Mouse (Mus musculus): Measurements from ENCODE around the gene Nol4l. TPM values are rescaled to one million over a fixed set of nuclear protein-coding genes. Genes with fewer than 3 reads are reported as not detected.

Gene Nol4l
- polyA plus RNA-seq, 1 experiment: 24.3 TPM

- 76% methylated on average over 3 of the region's 3 CpGs for WGBS
- no peak for TF ChIP-seq CTCF (IDR thresholded peaks at IDR 0.05; ENCODE audit: borderline replicate concordance, insufficient read depth, low read depth, low read length)
- no peak overlapping the region for H3K27ac ChIP-seq (ENCODE audit: insufficient read depth, low read length)
Observed at GRCm38 (mm10) chr2:153408971-153409370, 120.8 kb downstream of the Nol4l start.

DNA sequence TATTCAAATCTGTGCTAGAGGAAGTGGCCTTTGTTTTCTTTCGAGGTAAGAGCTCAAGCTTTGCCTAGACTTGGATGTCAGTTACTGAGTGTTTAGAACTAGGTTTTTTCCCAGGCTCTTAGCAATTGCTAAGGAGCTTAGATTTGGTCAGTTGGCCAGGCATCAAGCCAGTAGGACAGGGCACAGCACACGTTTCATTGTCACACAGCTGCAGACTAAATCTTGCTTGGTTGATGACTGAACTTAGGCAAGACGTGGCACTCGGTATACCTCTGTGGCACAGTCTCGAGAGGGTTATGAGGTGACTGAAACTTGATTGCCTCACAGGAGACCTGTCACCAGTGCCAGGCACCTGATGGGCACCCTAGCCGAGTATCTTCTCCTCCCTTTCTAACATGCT is 122.9 kb downstream of the Nol4l start:
- DNase-seq: no peak
- H3K27ac ChIP-seq (ENCODE audit: insufficient read depth, low read length): no peak overlapping the region
- H3K27me3 ChIP-seq (ENCODE audit: control insufficient read depth, insufficient read depth, low read length): no peaks in the 10 kb centered on the region
- no peak overlapping the region for H3K4me3 ChIP-seq (replicated peaks; ENCODE audit: insufficient read depth, low read depth, low read length)
- H3K4me1 ChIP-seq (ENCODE audit: control insufficient read depth, insufficient read depth, low read length): peaks cover 3% of the 10 kb centered on the region; the same call in 1 of the 2 replicates
- WGBS: 38% methylated on average over 6 of the region's 6 CpGs
- TF ChIP-seq POLR2A (IDR thresholded peaks at IDR 0.05; ENCODE audit: borderline replicate concordance, insufficient read depth, low read length) (no peak), CTCF (IDR thresholded peaks at IDR 0.05; ENCODE audit: borderline replicate concordance, insufficient read depth, low read depth, low read length) (no peak)

More at GRCm38 (mm10) chr2:153408971-153409370, 120.8 kb downstream of the Nol4l start:
- peaks cover 3% of the 10 kb centered on the region; the same call in 1 of the 2 replicates for H3K4me1 ChIP-seq (ENCODE audit: control insufficient read depth, insufficient read depth, low read length)
- no peak for DNase-seq
- no peak overlapping the region for H3K4me3 ChIP-seq (replicated peaks; ENCODE audit: insufficient read depth, low read depth, low read length)
- H3K27me3 ChIP-seq (ENCODE audit: control insufficient read depth, insufficient read depth, low read length): no peaks in the 10 kb centered on the region

- Histone ChIP-seq H3K4me1 (ENCODE audit: control insufficient read depth, insufficient read depth, low read length) (no peaks in the 10 kb centered on the region), H3K27me3 (ENCODE audit: control insufficient read depth, insufficient read depth, low read length) (no peaks in the 10 kb centered on the region), H3K4me3 (replicated peaks; ENCODE audit: insufficient read depth, low read depth, low read length) (no peak overlapping the region), H3K27ac (ENCODE audit: insufficient read depth, low read length) (no peak overlapping the region)
- no peak for TF ChIP-seq CTCF (IDR thresholded peaks at IDR 0.05; ENCODE audit: borderline replicate concordance, insufficient read depth, low read depth, low read length)
- no peak for TF ChIP-seq POLR2A (IDR thresholded peaks at IDR 0.05; ENCODE audit: borderline replicate concordance, insufficient read depth, low read length)
- no peak for DNase-seq
- 90% methylated on average over 3 of the region's 3 CpGs for WGBS
Observed at GRCm38 (mm10) chr2:153404882-153405281, 124.9 kb downstream of the Nol4l start.

GRCm38 (mm10) chr2:153404062-153404461 is 125.7 kb downstream of the Nol4l start:
- DNase-seq: no peak
- Histone ChIP-seq H3K27me3 (ENCODE audit: control insufficient read depth, insufficient read depth, low read length) (no peaks in the 10 kb centered on the region), H3K27ac (ENCODE audit: insufficient read depth, low read length) (no peak overlapping the region), H3K4me1 (ENCODE audit: control insufficient read depth, insufficient read depth, low read length) (no peaks in the 10 kb centered on the region), H3K4me3 (replicated peaks; ENCODE audit: insufficient read depth, low read depth, low read length) (no peak overlapping the region)
- no peak for TF ChIP-seq CTCF (IDR thresholded peaks at IDR 0.05; ENCODE audit: borderline replicate concordance, insufficient read depth, low read depth, low read length)
- TF ChIP-seq POLR2A (IDR thresholded peaks at IDR 0.05; ENCODE audit: borderline replicate concordance, insufficient read depth, low read length): no peak
- WGBS: 93% methylated on average over 3 of the region's 3 CpGs

- H3K4me3 ChIP-seq (replicated peaks; ENCODE audit: insufficient read depth, low read depth, low read length): no peak overlapping the region
- H3K27ac ChIP-seq (ENCODE audit: insufficient read depth, low read length): no peak overlapping the region
- H3K27me3 ChIP-seq (ENCODE audit: control insufficient read depth, insufficient read depth, low read length): no peaks in the 10 kb centered on the region
- H3K4me1 ChIP-seq (ENCODE audit: control insufficient read depth, insufficient read depth, low read length): no peaks in the 10 kb centered on the region; the same call in 1 of the 2 replicates
- 38% methylated on average over 15 of the region's 15 CpGs for WGBS
- TF ChIP-seq POLR2A (IDR thresholded peaks at IDR 0.05; ENCODE audit: borderline replicate concordance, insufficient read depth, low read length): no peak
- TF ChIP-seq CTCF (IDR thresholded peaks at IDR 0.05; ENCODE audit: borderline replicate concordance, insufficient read depth, low read depth, low read length): no peak
- DNase-seq: no peak
Observed at GRCm38 (mm10) chr2:153399166-153399565, 130.6 kb downstream of the Nol4l start.

GRCm38 (mm10) chr2:153397790-153398515 is 131.8 kb downstream of the Nol4l start:
- TF ChIP-seq CTCF (IDR thresholded peaks at IDR 0.05; ENCODE audit: borderline replicate concordance, insufficient read depth, low read depth, low read length): no peak
- no peak for TF ChIP-seq POLR2A (IDR thresholded peaks at IDR 0.05; ENCODE audit: borderline replicate concordance, insufficient read depth, low read length)
- H3K27me3 ChIP-seq (ENCODE audit: control insufficient read depth, insufficient read depth, low read length): no peaks in the 10 kb centered on the region
- H3K4me1 ChIP-seq (ENCODE audit: control insufficient read depth, insufficient read depth, low read length): peaks cover 10% of the 10 kb centered on the region; the same call in 1 of the 2 replicates
- H3K4me3 ChIP-seq (replicated peaks; ENCODE audit: insufficient read depth, low read depth, low read length): no peak overlapping the region
- no peak overlapping the region for H3K27ac ChIP-seq (ENCODE audit: insufficient read depth, low read length)
- 94% methylated on average over 11 of the region's 11 CpGs for WGBS
- no peak for DNase-seq

- Histone ChIP-seq H3K27me3 (ENCODE audit: control insufficient read depth, insufficient read depth, low read length) (no peaks in the 10 kb centered on the region), H3K4me1 (ENCODE audit: control insufficient read depth, insufficient read depth, low read length) (peaks cover 11% of the 10 kb centered on the region; the same call in 1 of the 2 replicates), H3K27ac (ENCODE audit: insufficient read depth, low read length) (peak overlapping the region; percentile 27; the same call in 1 of the 2 replicates), H3K4me3 (replicated peaks; ENCODE audit: insufficient read depth, low read depth, low read length) (no peak overlapping the region)
- peak; percentile 70 to 84 for DNase-seq
- no peak for TF ChIP-seq CTCF (IDR thresholded peaks at IDR 0.05; ENCODE audit: borderline replicate concordance, insufficient read depth, low read depth, low read length)
- no peak for TF ChIP-seq POLR2A (IDR thresholded peaks at IDR 0.05; ENCODE audit: borderline replicate concordance, insufficient read depth, low read length)
- WGBS: 8% methylated on average over 10 of the region's 10 CpGs
Observed at GRCm38 (mm10) chr2:153393045-153393444, 136.7 kb downstream of the Nol4l start.

DNA sequence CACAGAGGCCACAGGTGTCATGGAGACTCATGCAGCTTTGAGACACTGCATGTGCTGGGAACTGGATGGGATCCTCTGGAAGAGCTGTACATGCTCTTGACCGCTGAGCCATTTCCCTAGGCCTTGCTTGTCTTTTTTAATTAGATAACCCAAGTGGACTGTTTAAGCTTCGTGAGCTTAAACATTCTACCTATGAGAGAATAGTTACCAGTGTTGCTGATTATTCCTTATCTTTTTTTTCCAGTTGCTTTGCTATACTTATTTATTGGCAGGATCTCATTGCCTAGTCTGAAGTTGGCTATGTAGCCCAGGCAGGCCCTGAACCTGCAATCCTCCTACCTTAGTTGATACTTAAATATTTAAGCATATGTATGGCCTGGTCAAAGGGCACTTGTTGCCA is 139.9 kb downstream of the Nol4l start:
- Histone ChIP-seq H3K4me3 (replicated peaks; ENCODE audit: insufficient read depth, low read depth, low read length) (no peak overlapping the region), H3K27me3 (ENCODE audit: control insufficient read depth, insufficient read depth, low read length) (no peaks in the 10 kb centered on the region), H3K4me1 (ENCODE audit: control insufficient read depth, insufficient read depth, low read length) (peaks cover 11% of the 10 kb centered on the region; the same call in 1 of the 2 replicates), H3K27ac (ENCODE audit: insufficient read depth, low read length) (no peak overlapping the region)
- no peak for DNase-seq
- WGBS: 92% methylated on average over 2 of the region's 2 CpGs
- TF ChIP-seq POLR2A (IDR thresholded peaks at IDR 0.05; ENCODE audit: borderline replicate concordance, insufficient read depth, low read length): no peak
- no peak for TF ChIP-seq CTCF (IDR thresholded peaks at IDR 0.05; ENCODE audit: borderline replicate concordance, insufficient read depth, low read depth, low read length)

Measured in cerebellum, adult 2 months (tissue).